Mouse (Mus musculus) lung, embryonic 15.5 days (tissue): ENCODE results near the gene Mllt3. TPM values are rescaled to one million over a fixed set of nuclear protein-coding genes. Genes with fewer than 3 reads are reported as not detected.

Experiments
- ATAC-seq: fragments of 200-750 bp; cut with Nextera tagmentation; 2 replicates; pipeline ENCODE4 v1.8.0; 2017; ENCODE audit warnings: moderate number of reproducible peaks, borderline replicate concordance; ENCODE audit not compliant: low FRiP score, low TSS enrichment; ENCODE audit errors: extremely low read depth
- H3K27ac ChIP-seq: fragments of 300-500 bp; sonication (generic); 2 replicates; pipeline ENCODE4 v1.5.1; 2015; ENCODE audit warnings: moderate library complexity, mild to moderate bottlenecking, inconsistent platforms
- H3K27me3 ChIP-seq: fragments of 300-500 bp; sonication (generic); 2 replicates; pipeline ENCODE4 v1.6.1; 2015; ENCODE audit warnings: inconsistent platforms
- H3K36me3 ChIP-seq: fragments of 300-500 bp; sonication (generic); 2 replicates; pipeline ENCODE4 v1.6.1; 2015; ENCODE audit warnings: inconsistent platforms
- H3K4me1 ChIP-seq: fragments of 300-500 bp; sonication (generic); 2 replicates; pipeline ENCODE4 v1.6.1; 2015; ENCODE audit warnings: inconsistent platforms
- H3K4me2 ChIP-seq: fragments of 300-500 bp; sonication (generic); 2 replicates; pipeline ENCODE4 v1.6.1; 2015; ENCODE audit warnings: inconsistent platforms, mild to moderate bottlenecking, moderate library complexity
- H3K4me3 ChIP-seq: fragments of 300-500 bp; sonication (generic); 2 replicates; pipeline ENCODE4 v1.5.1; 2015; ENCODE audit warnings: mild to moderate bottlenecking, inconsistent platforms
- H3K9ac ChIP-seq: fragments of 300-500 bp; sonication (generic); 2 replicates; pipeline ENCODE4 v1.6.1; 2015; ENCODE audit warnings: inconsistent platforms
- H3K9me3 ChIP-seq: fragments of 300-500 bp; sonication (generic); 2 replicates; pipeline ENCODE4 v1.6.1; 2016; ENCODE audit warnings: inconsistent platforms
- WGBS: fragments of 180-500 bp; shearing (Covaris S2); methylation state at CpG from one replicate; pipeline ENCODE4 v1.1.7; 2015; 5-methylcytosine and 5-hydroxymethylcytosine counted together
- polyA plus RNA-seq: library from polyadenylated mRNA; unstranded; fragments of >200 nt; fragmentation: Nextera tagmentation; extraction: Ambion mirVana; gene quantifications from 2 replicates; pipeline ENCODE4 v1.2.1, GENCODE M21; 2015

Mllt3 gene
- polyA plus RNA-seq, 1 experiment from 2014 or later: 45.6 TPM

- ATAC-seq: 0 out of 2 replicates have a peak, but pooled peaks have one; percentile 23
- Histone ChIP-seq H3K4me1 (no peaks in the 10 kb centered on the region), H3K4me3 (no peak overlapping the region), H3K27me3 (no peaks in the 10 kb centered on the region), H3K4me2 (no peak overlapping the region), H3K27ac (no peak overlapping the region), H3K36me3 (no peaks in the 10 kb centered on the region), H3K9ac (no peak overlapping the region), H3K9me3 (no peaks in the 10 kb centered on the region)
- 51% methylated on average over 1 of the region's 1 CpGs for WGBS
Observed at GRCm38 (mm10) chr4:87728581-87728980, 304.6 kb downstream of the Mllt3 start.

DNA sequence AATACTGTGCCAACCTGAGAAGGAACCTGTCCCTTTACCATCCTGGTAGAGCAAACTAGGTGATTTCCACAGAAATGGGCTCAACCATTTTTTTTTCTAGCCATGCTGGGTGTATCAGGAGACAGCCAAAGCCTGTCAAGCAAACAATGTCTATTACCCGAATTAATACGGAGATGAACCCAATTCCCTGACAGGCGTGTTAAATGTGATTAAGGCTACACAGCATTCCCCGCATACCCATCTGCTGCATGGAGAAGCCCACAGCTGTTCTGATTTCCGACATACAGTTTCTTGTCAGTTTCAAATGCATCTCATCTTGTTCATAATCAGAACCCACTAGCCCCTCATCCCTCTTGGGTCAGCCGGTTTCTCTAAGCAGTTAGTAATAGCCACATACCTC lies 309.7 kb downstream of the Mllt3 start:
- Histone ChIP-seq H3K9me3 (no peaks in the 10 kb centered on the region), H3K4me2 (no peak overlapping the region), H3K4me3 (no peak overlapping the region), H3K4me1 (no peaks in the 10 kb centered on the region), H3K36me3 (no peaks in the 10 kb centered on the region), H3K27me3 (no peaks in the 10 kb centered on the region), H3K27ac (no peak overlapping the region), H3K9ac (no peak overlapping the region)
- WGBS: 75% methylated on average over 6 of the region's 6 CpGs
- ATAC-seq: no peak

Other genes with a start within 250 kb of the Mllt3 start
- 14.9 and 15.3 TPM in 2 replicates for gene Focad, start 61.3 kb upstream of the Mllt3 start, polyA plus RNA-seq